ENCODE assay signal across 18 mouse cellular contexts in genomic region chr1:151918806-151919357, GRCm38 (mm10).
DNase-seq lines count a peak whose midpoint lies in the region; ATAC-seq lines count a peak whose summit lies in the region.
"Had no signal": no experiment of that assay in that cellular context is flagged by ENCODE, and none has a peak within 500 bp of the region (broad histone marks: within the 10 kb centered on the region; RNA-seq: fewer than 3 reads in every experiment).

No protein-coding gene starts in this region.

- 0 out of 2 replicates have a peak, but pooled peaks cover 10% of the 10 kb centered on the region for H3K4me1 ChIP-seq in heart, embryonic 10.5 days
- H3K4me1 ChIP-seq in midbrain, embryonic 12.5 days = peaks cover 9% of the 10 kb centered on the region; the same call in 1 of the 2 replicates
- H3K4me1 ChIP-seq in midbrain, embryonic 11.5 days (ENCODE audit: control insufficient read depth, insufficient read depth, low read length) = peaks cover 2% of the 10 kb centered on the region; the same call in 1 of the 2 replicates
- H3K4me1 ChIP-seq in hindbrain, embryonic 16.5 days (ENCODE audit: control insufficient read depth, insufficient read depth, low read depth, low read length) = no peaks in the 10 kb centered on the region
- peaks cover 12% of the 10 kb centered on the region for H3K4me1 ChIP-seq in neural tube, embryonic 15.5 days

- no peak overlapping the region for H3K4me3 ChIP-seq in heart, embryonic 10.5 days
- no peak overlapping the region for H3K4me3 ChIP-seq in midbrain, embryonic 12.5 days
- no peak overlapping the region for H3K4me3 ChIP-seq in midbrain, embryonic 11.5 days (ENCODE audit: low read depth, low read length)
- no peak overlapping the region for H3K4me3 ChIP-seq in hindbrain, embryonic 16.5 days (ENCODE audit: low read length)
- H3K4me3 ChIP-seq in neural tube, embryonic 15.5 days (replicated peaks) = no peak overlapping the region
- H3K4me3 ChIP-seq: embryonic facial prominence, embryonic 15.5 days; limb, embryonic 10.5 days had no signal

- DNase-seq in heart, embryonic 10.5 days (ENCODE audit: low spot score) = peak; percentile 68
- DNase-seq in heart, postnatal 10 days = no peak
- DNase-seq in midbrain, embryonic 11.5 days (ENCODE audit: low spot score, missing footprints) = no peak
- DNase-seq in lung, postnatal 4 days = no peak
- DNase-seq: adrenal gland, postnatal 25 days; cerebellum, adult 2 months; cerebellum, postnatal 36 days; heart, adult 18-20 months; kidney, adult 11 months; liver, postnatal 0 days; lung, postnatal 14 days; thymus, postnatal 25 days had no signal

- H3K4me2 ChIP-seq in midbrain, embryonic 12.5 days (replicated peaks) = no peak overlapping the region
- no peak overlapping the region for H3K4me2 ChIP-seq in midbrain, embryonic 11.5 days
- H3K4me2 ChIP-seq in hindbrain, embryonic 16.5 days (ENCODE audit: low read length) = no peak overlapping the region
- H3K4me2 ChIP-seq in neural tube, embryonic 15.5 days = no peak overlapping the region
- H3K4me2 ChIP-seq: embryonic facial prominence, embryonic 15.5 days had no signal

- intact Hi-C loops in heart, postnatal 10 days (cut with DNase I) = no loop called here

- no peaks in the 10 kb centered on the region for H3K9me3 ChIP-seq in heart, embryonic 10.5 days
- H3K9me3 ChIP-seq in midbrain, embryonic 12.5 days = no peaks in the 10 kb centered on the region
- H3K9me3 ChIP-seq in midbrain, embryonic 11.5 days (ENCODE audit: control insufficient read depth, low read length) = no peaks in the 10 kb centered on the region
- H3K9me3 ChIP-seq in hindbrain, embryonic 16.5 days (ENCODE audit: control insufficient read depth, low read length) = no peaks in the 10 kb centered on the region
- H3K9me3 ChIP-seq in neural tube, embryonic 15.5 days (replicated peaks) = no peaks in the 10 kb centered on the region
- H3K9me3 ChIP-seq: embryonic facial prominence, embryonic 15.5 days; limb, embryonic 10.5 days had no signal

- 0 out of 2 replicates have a peak, but pooled peaks have one; percentile 9 for ATAC-seq in midbrain, embryonic 12.5 days (ENCODE audit: low FRiP score, low read depth)
- ATAC-seq in midbrain, embryonic 11.5 days (ENCODE audit: low FRiP score) = no peak
- ATAC-seq in hindbrain, embryonic 16.5 days = peak; percentile 52
- no peak for ATAC-seq in neural tube, embryonic 15.5 days (ENCODE audit: low FRiP score)
- ATAC-seq: liver, postnatal 0 days had no signal

- H3K27ac ChIP-seq in heart, embryonic 10.5 days = no peak overlapping the region
- H3K27ac ChIP-seq in midbrain, embryonic 12.5 days (replicated peaks) = peak overlapping the region; percentile 25; the same call in 1 of the 2 replicates
- no peak overlapping the region for H3K27ac ChIP-seq in midbrain, embryonic 11.5 days (ENCODE audit: low read depth, low read length)
- H3K27ac ChIP-seq in hindbrain, embryonic 16.5 days (ENCODE audit: low read depth, low read length) = no peak overlapping the region
- no peak overlapping the region; the same call in 1 of the 2 replicates for H3K27ac ChIP-seq in neural tube, embryonic 15.5 days (replicated peaks)
- H3K27ac ChIP-seq: embryonic facial prominence, embryonic 15.5 days; kidney, postnatal 0 days; limb, embryonic 10.5 days had no signal

- 60% methylated on average over 9 of the region's 9 CpGs for WGBS in heart, embryonic 10.5 days
- WGBS in midbrain, embryonic 12.5 days = 60% methylated on average over 9 of the region's 9 CpGs
- WGBS in midbrain, embryonic 11.5 days = 63% methylated on average over 9 of the region's 9 CpGs
- 58% methylated on average over 9 of the region's 9 CpGs for WGBS in hindbrain, embryonic 16.5 days
- WGBS in neural tube, embryonic 15.5 days = 62% methylated on average over 9 of the region's 9 CpGs

- no peaks in the 10 kb centered on the region for H3K27me3 ChIP-seq in heart, embryonic 10.5 days (ENCODE audit: insufficient read depth, poor library complexity, severe bottlenecking)
- H3K27me3 ChIP-seq in midbrain, embryonic 12.5 days = no peaks in the 10 kb centered on the region
- H3K27me3 ChIP-seq in midbrain, embryonic 11.5 days (ENCODE audit: control insufficient read depth, insufficient read depth, low read length) = no peaks in the 10 kb centered on the region
- H3K27me3 ChIP-seq in hindbrain, embryonic 16.5 days (replicated peaks; ENCODE audit: control insufficient read depth, insufficient read depth, low read length) = no peaks in the 10 kb centered on the region
- no peaks in the 10 kb centered on the region for H3K27me3 ChIP-seq in neural tube, embryonic 15.5 days (replicated peaks)
- H3K27me3 ChIP-seq: embryonic facial prominence, embryonic 15.5 days had no signal

- H3K36me3 ChIP-seq in heart, embryonic 10.5 days = no peaks in the 10 kb centered on the region
- H3K36me3 ChIP-seq in midbrain, embryonic 12.5 days = no peaks in the 10 kb centered on the region
- no peaks in the 10 kb centered on the region for H3K36me3 ChIP-seq in midbrain, embryonic 11.5 days (ENCODE audit: control insufficient read depth, insufficient read depth, low read length)
- H3K36me3 ChIP-seq in hindbrain, embryonic 16.5 days (ENCODE audit: control insufficient read depth, insufficient read depth, low read length) = no peaks in the 10 kb centered on the region
- no peaks in the 10 kb centered on the region for H3K36me3 ChIP-seq in neural tube, embryonic 15.5 days
- H3K36me3 ChIP-seq: embryonic facial prominence, embryonic 15.5 days; limb, embryonic 10.5 days had no signal

- no peak overlapping the region for H3K9ac ChIP-seq in midbrain, embryonic 12.5 days (replicated peaks)
- no peak overlapping the region for H3K9ac ChIP-seq in midbrain, embryonic 11.5 days (ENCODE audit: low read length)
- H3K9ac ChIP-seq in hindbrain, embryonic 16.5 days (ENCODE audit: low read depth, low read length) = no peak overlapping the region
- 0 out of 2 replicates have a peak overlapping the region, but pooled peaks have one; percentile 7 for H3K9ac ChIP-seq in neural tube, embryonic 15.5 days (replicated peaks)
- H3K9ac ChIP-seq: embryonic facial prominence, embryonic 15.5 days; liver, postnatal 0 days had no signal

Comparison
In these comparisons a context has a peak if more than half of its experiments do, and no peak if none do; other contexts are left out.
1. ATAC-seq: peak in midbrain, embryonic 12.5 days (single experiment) and hindbrain, embryonic 16.5 days (single experiment); none in midbrain, embryonic 11.5 days (single experiment) and neural tube, embryonic 15.5 days (single experiment).